Mouse (Mus musculus) thymus, adult 2 months (tissue): ENCODE measurements around the gene Gdf3. TPM values are rescaled to one million over a fixed set of nuclear protein-coding genes. Genes with fewer than 3 reads are reported as not detected.
A peak's percentile ranks its signal among the peaks of the same experiment; 100 is the strongest.

ENCODE experiments used
- DNase-seq: peaks from one replicate; pipeline ENCODE4 v3.0.0; 2021
- H3K27ac ChIP-seq: fragments of 200-500 bp; 2 replicates; pipeline ENCODE4 v1.5.1; 2012; ENCODE audit warnings: low read length, control low read depth; ENCODE audit not compliant: control insufficient read depth, insufficient read depth
- H3K27me3 ChIP-seq: fragments of 200-500 bp; 2 replicates; pipeline ENCODE4 v1.6.1; 2012; ENCODE audit warnings: mild to moderate bottlenecking, low read length, moderate library complexity, mixed read lengths; ENCODE audit not compliant: control insufficient read depth, insufficient read depth
- H3K36me3 ChIP-seq: fragments of 200-500 bp; 2 replicates; pipeline ENCODE4 v1.6.1; 2012; ENCODE audit warnings: mild to moderate bottlenecking, low read length, moderate library complexity; ENCODE audit not compliant: control insufficient read depth, insufficient read depth
- H3K4me1 ChIP-seq: fragments of 200-500 bp; replicated peaks from 2 replicates; pipeline ENCODE4 v1.6.1; 2012; ENCODE audit warnings: low read length; ENCODE audit not compliant: control insufficient read depth, insufficient read depth
- H3K4me3 ChIP-seq: fragments of 200-500 bp; 2 replicates; pipeline ENCODE4 v1.5.1; 2012; ENCODE audit warnings: mild to moderate bottlenecking, low read length, control low read depth, moderate library complexity; ENCODE audit not compliant: control insufficient read depth, insufficient read depth
- CTCF ChIP-seq: fragments of 200-500 bp; IDR thresholded peaks from 2 replicates; pipeline ENCODE4 v1.5.1; 2012; ENCODE audit warnings: mild to moderate bottlenecking, control low read depth, low read length, moderate library complexity, borderline replicate concordance; ENCODE audit not compliant: control insufficient read depth, poor library complexity, insufficient read depth; ENCODE audit errors: extremely low read depth
- POLR2A ChIP-seq: fragments of 200-500 bp; IDR thresholded peaks from 2 replicates; pipeline ENCODE4 v1.6.1; 2012; ENCODE audit warnings: mild to moderate bottlenecking, low read length, control low read depth, moderate library complexity; ENCODE audit not compliant: control insufficient read depth, poor library complexity, insufficient read depth; ENCODE audit errors: extremely low read depth
- WGBS: fragments of 180-500 bp; shearing (Covaris S2); methylation state at CpG from one replicate; pipeline ENCODE4 v1.1.7; 2018; 5-methylcytosine and 5-hydroxymethylcytosine counted together
- polyA plus RNA-seq: library from polyadenylated mRNA; depleted of rRNA; stranded (reverse); fragments of >200 nt; gene quantifications from 2 replicates; pipeline ENCODE4 v1.2.3, GENCODE M21; 2012

The Gdf3 gene
- polyA plus RNA-seq, 1 experiment = 0.53 TPM

DNA sequence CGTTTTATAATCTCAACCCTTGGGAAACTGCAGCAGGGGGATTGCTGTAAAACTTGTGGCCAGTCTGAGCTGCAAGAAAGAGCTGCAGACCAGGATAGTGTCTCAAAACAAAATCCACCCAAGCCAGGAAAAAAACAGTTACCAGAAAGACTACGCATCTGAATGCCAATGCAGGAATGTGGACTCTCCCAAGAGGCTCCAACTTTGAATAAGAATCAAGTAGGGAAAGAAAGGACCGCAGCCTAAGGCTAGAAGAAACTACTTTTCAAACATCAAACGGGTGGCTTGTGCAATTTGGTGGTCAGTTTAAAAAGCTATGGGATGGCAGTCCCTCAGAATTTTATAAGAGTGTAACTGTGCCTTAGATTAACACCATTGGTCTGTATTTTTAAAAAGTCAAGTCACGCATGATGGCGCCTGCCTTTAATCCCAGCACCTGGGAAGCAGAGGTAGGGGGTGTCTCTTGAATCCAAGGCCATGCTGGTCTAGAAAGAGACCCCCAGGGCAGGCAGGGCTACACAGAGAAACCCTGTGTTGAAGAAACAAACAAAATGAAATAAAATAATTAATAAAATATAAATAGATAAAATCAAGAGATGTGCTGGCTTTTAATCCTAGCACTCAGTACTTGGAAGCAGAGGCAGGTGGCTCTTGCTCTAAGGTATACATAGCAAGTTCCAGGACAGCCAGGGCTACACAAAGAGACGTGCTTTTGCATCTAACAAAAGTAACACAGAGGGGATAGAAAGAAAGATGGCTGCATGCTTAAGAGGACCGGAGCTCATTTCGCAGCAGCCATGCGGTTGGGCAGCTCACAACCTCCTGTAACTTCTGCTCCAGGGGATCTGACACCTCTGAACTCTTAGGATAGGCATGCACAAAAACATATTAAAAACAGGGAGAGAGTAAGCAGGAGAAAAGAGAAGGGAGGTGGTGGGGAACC, 1.2 kb downstream of the Gdf3 start:
- no peak for DNase-seq
- H3K27me3 ChIP-seq = no peaks in the 10 kb centered on the region
- 0 out of 2 replicates have a peak, but pooled peaks cover 3% of the 10 kb centered on the region for H3K4me1 ChIP-seq
- no peak overlapping the region for H3K27ac ChIP-seq
- no peak overlapping the region for H3K4me3 ChIP-seq
- WGBS = 96% methylated on average over 10 of the region's 10 CpGs
- H3K36me3 ChIP-seq = no peaks in the 10 kb centered on the region
- no peak for TF ChIP-seq CTCF
- TF ChIP-seq POLR2A = no peak

DNA sequence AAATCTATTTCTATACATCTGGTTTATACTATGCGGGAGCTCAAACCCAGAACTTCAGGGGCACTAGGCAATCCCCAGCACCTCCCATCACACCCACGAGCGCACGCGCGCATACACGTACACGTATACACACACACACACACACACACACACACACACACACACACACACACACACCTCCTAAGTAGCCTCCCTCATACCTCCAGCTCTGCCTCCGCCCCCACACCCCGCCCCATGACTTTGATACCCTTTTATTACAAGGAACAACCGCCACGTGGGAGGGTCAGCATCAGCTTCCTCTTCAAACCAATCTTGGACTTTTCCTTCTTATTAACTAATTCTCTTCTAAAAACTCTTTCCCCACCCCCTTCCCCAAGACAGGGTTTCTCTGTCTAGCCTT, 2.2 kb downstream of the Gdf3 start:
- Histone ChIP-seq H3K4me3 (no peak overlapping the region), H3K27me3 (no peaks in the 10 kb centered on the region), H3K4me1 (0 out of 2 replicates have a peak, but pooled peaks cover 5% of the 10 kb centered on the region), H3K36me3 (no peaks in the 10 kb centered on the region), H3K27ac (no peak overlapping the region)
- DNase-seq = no peak
- WGBS = 91% methylated on average over 12 of the region's 12 CpGs
- TF ChIP-seq POLR2A (no peak), CTCF (no peak)

DNA sequence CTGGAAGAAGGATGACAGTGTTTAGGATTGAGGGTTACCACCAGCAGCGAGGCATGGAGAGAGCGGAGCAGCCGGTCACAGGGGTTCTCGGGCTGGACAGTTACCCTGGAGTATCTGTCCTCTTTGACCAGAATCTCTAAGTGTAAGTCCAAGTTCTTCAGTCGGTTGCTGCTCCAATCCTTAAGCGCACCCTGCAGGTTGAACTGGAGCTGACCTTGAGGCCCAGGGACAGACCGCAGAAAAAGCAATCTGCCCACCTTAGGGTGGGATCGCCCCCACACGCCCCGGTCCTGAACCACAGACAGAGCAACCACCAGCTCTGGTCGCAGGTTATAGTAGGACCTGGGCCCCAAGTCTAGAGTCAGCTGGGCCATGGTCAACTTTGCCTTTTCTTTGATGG, 3.2 kb downstream of the Gdf3 start:
- WGBS = 96% methylated on average over 11 of the region's 11 CpGs
- no peak overlapping the region for H3K4me3 ChIP-seq
- TF ChIP-seq POLR2A (no peak), CTCF (no peak)

DNA sequence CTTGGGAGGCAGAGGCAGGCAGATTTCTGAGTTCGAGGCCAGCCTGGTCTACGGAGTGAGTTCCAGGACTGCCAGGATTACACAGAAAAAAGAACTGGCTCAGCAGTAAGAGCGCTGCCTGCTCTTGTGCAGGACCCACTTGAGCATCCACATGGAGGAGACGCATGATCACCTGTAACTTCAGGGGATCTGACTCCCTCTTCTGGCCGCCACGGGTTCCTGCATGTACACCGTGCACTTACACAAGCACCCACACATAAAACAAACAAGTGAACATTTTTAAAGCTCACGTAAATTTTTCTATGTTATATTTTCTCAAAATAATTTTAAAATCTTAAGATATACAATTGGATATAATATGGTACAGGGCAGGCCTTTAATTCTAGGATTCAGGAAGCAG, 4.4 kb downstream of the Gdf3 start:
- Histone ChIP-seq H3K4me1 (0 out of 2 replicates have a peak, but pooled peaks cover 5% of the 10 kb centered on the region), H3K27ac (no peak overlapping the region), H3K36me3 (no peaks in the 10 kb centered on the region), H3K4me3 (no peak overlapping the region), H3K27me3 (no peaks in the 10 kb centered on the region)
- WGBS = 93% methylated on average over 8 of the region's 8 CpGs
- TF ChIP-seq CTCF (peak; percentile 47; the same call in 1 of the 2 replicates), POLR2A (no peak)
- peak; percentile 30 for DNase-seq

More for the DNA sequence above, 3.2 kb downstream of the Gdf3 start:
- no peaks in the 10 kb centered on the region for H3K36me3 ChIP-seq
- 0 out of 2 replicates have a peak, but pooled peaks cover 5% of the 10 kb centered on the region for H3K4me1 ChIP-seq
- H3K27me3 ChIP-seq = no peaks in the 10 kb centered on the region
- no peak for DNase-seq
- H3K27ac ChIP-seq = no peak overlapping the region

DNA sequence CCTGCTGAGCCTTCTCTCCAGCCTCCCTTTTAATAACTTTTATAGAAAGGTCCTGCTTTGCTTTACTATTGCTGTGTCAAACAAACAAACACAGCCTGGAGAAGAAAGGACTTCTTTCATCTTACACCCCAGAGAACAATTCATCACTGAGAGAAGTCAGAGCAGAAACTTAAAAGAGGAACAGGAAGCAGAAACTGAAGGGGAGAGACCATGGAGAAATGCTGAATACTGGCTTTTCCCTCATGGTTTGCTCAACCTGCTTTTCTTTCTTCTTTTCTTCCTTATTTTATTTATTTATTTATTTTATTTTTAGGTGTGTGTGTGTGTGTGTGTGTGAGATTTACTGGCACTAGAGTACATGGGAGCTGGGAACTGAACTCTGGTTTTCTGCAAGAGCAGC, 5.6 kb downstream of the Gdf3 start:
- H3K4me1 ChIP-seq = 0 out of 2 replicates have a peak, but pooled peaks cover 5% of the 10 kb centered on the region
- no peak overlapping the region for H3K4me3 ChIP-seq
- no peak overlapping the region for H3K27ac ChIP-seq
- no peak for TF ChIP-seq POLR2A
- TF ChIP-seq CTCF = no peak
- DNase-seq = no peak
- H3K36me3 ChIP-seq = no peaks in the 10 kb centered on the region
- no peaks in the 10 kb centered on the region for H3K27me3 ChIP-seq

DNA sequence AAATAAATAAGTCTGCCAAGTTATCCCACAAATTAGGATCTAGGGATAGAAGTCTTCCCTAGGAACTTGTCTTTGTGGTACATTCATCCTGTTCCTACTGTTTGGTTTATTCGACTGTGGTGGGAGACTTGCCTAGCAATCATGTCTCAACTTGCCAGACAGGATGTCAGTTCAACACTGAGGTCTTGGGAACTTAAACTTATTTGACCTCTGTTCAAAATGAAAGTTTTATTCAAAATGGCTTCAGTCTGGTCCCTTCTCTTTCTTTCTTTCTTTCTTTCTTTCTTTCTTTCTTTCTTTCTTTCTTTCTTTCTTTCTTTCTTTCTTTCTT, 6.9 kb downstream of the Gdf3 start:
- H3K36me3 ChIP-seq = no peaks in the 10 kb centered on the region
- 0 out of 2 replicates have a peak, but pooled peaks cover 5% of the 10 kb centered on the region for H3K4me1 ChIP-seq
- DNase-seq = no peak
- TF ChIP-seq CTCF = no peak
- TF ChIP-seq POLR2A = no peak
- no peaks in the 10 kb centered on the region for H3K27me3 ChIP-seq
- no peak overlapping the region for H3K4me3 ChIP-seq
- 3% methylated on average over 1 of the region's 1 CpGs for WGBS
- H3K27ac ChIP-seq = peak overlapping the region; percentile 92
